Mouse (Mus musculus): ENCODE measurements around the gene Fam160b1. TPM values are rescaled to one million over a fixed set of nuclear protein-coding genes. Genes with fewer than 3 reads are reported as not detected.

Gene Fam160b1
- total RNA-seq, 2 experiments from 2014 or later, result 24.2 to 27.1 TPM

DNA sequence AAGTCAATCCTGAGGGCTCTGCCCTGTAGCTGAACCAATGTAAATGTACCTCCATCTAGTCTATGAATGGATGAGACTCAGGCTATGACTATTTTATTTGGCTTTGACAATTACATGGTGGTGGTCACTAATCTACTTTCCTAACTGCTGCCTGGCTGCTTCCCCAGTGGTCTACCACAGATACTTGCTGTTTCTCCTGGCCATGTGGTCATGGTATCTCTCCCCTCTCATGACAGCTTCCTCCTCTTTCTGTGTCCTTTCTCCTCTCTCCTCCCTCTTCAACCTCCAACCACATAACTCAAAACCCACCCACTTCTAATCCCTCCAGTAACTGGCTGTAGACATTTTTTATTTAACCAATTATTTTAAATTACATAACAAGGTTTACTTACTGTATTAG, 11.4 kb upstream of the Fam160b1 start:
- intact Hi-C loops (cut with DNase I), result no loop called here

DNA sequence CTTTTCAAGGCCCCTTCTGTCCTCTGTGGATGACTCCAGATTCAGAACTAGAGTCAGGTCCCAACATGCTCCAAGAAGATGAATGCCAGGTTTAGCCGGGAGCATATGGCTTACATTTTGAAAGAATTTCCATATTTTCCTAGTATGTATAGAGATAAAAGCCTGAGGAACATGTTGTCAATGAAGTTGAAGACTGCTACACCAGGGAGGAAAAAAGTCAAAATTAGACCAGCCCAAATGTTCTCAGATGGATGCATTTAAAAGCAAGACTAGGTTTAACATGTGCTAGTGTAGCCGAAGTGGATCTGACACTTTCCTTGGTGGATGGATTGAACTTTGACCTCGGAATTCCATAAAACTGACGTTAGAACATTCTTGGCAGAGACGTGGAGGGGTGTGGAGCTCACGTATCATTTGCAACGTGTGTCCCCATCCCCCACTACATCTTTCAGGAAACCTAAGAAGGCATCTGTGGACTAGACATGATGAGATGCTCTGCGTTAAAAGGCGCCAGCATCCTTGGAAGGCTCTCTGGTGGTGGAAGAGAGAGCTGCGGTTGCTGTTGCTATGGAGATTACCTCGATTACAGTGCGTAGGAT, 8.0 kb upstream of the Fam160b1 start:
- intact Hi-C loops (cut with DNase I), result no loop called here
- no peak overlapping the region for H3K4me3 ChIP-seq
- TF ChIP-seq CTCF (IDR thresholded peaks at IDR 0.05), result peak; percentile 36
- no peak for DNase-seq (ENCODE audit: extremely low spot score in 1 of 2, low spot score in 2 of 2)
- peak overlapping the region; percentile 13; the same call in 1 of the 2 replicates for H3K27ac ChIP-seq

More for the DNA sequence above, 11.4 kb upstream of the Fam160b1 start:
- TF ChIP-seq CTCF (IDR thresholded peaks at IDR 0.05), result no peak
- no peak overlapping the region for H3K27ac ChIP-seq
- H3K4me3 ChIP-seq, result no peak overlapping the region
- no peak for DNase-seq (ENCODE audit: extremely low spot score in 1 of 2, low spot score in 2 of 2)

DNA sequence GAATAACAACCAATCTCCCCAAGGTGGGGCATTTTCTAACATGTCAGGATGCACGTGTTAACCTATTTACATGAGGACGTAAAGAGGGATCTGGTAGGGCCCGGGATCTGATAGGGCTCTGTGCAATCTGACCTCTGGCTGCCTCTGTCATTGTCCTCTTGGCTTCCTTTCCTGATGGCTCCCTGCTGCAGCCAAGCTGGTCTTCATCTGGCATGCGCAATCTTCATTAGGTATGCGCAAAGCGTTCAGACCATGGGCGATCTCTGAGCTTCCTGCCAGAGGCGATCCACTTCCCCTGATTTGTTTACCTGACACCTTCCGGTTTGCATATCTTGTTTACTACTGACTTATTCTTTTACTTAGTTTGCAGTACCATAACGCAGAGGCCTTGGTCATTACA, 7.3 kb upstream of the Fam160b1 start:
- H3K27ac ChIP-seq, result peak overlapping the region; percentile 13
- no peak overlapping the region for H3K4me3 ChIP-seq
- intact Hi-C loops (cut with DNase I), result no loop called here
- no peak for TF ChIP-seq CTCF (IDR thresholded peaks at IDR 0.05)
- DNase-seq (ENCODE audit: extremely low spot score in 1 of 2, low spot score in 2 of 2), result no peak

DNA sequence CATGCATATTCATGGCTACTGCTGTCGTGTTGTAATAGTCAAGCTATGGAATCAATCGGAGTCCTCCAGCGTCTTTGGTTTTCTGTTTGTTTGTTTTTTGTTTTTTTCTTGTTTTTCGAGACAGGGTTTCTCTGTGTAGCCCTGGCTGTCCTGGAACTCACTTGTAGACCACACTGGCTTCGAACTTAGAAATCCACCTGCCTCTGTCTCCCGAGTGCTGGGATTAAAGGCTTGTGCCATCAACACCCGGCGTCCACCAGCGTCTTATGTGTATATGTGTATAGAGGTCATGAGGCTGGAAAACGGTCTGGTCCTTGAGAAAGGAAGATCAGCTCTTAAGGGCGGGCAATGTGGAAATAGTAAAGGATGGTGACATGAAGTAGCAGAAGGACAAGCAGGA, 6.4 kb upstream of the Fam160b1 start:
- Histone ChIP-seq H3K27ac (no peak overlapping the region), H3K4me3 (no peak overlapping the region)
- no peak for TF ChIP-seq CTCF (IDR thresholded peaks at IDR 0.05)
- intact Hi-C loops (cut with DNase I), result no loop called here
- no peak for DNase-seq (ENCODE audit: extremely low spot score in 1 of 2, low spot score in 2 of 2)

DNA sequence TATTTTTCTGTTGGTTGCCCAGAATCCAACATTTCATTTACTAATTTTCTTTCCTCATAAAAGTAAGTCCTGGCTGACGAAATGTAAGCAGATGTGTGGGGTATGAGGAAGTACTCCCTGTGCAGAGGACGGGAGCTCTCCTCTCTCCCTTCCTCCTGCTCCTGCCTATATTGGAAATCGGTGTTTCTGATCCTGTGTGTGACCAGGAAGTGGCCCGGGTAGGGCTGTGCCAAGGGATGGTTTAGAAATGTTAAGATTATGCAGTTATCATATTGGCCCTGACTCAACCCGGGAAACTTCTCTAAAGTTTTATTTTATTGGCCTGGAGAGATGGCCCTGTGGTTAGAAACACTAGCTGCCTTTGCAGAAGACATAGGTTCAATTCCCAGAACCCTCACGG, 5.8 kb upstream of the Fam160b1 start:
- TF ChIP-seq CTCF (IDR thresholded peaks at IDR 0.05), result no peak
- intact Hi-C loops (cut with DNase I), result no loop called here
- Histone ChIP-seq H3K4me3 (no peak overlapping the region), H3K27ac (no peak overlapping the region)
- no peak for DNase-seq (ENCODE audit: extremely low spot score in 1 of 2, low spot score in 2 of 2)

DNA sequence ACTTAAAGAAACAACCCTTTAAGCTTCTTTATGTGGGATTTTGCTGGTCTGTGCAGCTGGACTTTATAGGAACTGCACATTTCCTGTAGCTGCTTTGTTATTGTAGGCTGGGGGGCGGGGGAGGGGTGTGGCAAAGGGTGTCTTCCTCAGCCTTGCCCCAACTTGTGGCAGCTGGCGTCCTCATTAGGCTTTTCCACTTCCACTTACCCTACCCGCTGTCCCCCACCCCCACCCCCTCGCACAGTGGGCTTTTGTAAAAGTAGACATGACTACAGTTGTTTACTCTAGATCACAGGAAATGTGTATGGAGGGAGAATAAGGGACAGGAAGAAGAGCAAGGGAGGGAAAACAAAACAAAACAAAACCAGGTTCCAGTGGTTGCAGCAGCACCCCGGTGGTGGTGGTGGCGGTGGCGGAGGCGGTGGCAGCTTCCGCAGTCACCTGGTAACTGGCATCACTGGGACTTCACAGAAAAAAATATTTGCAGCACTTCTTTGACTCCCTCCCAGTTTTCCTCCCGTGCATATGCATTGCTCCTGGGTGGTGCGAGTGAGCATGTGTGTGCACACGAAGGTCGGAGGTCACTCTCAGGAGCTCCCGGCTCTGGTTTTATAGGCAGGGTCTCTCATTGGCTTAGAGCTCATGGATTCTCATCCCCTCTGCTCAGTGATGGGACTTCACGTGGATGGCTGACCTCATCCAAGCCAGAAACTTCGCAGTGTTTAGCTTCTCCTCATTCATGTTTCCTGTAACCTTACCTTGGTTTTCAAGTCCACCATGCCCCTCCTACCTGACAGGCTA, 4.8 kb upstream of the Fam160b1 start:
- no peak for TF ChIP-seq CTCF (IDR thresholded peaks at IDR 0.05)
- H3K27ac ChIP-seq, result no peak overlapping the region; the same call in 1 of the 2 replicates
- intact Hi-C loops (cut with DNase I), result no loop called here
- DNase-seq (ENCODE audit: extremely low spot score in 1 of 2, low spot score in 2 of 2), result no peak
- H3K4me3 ChIP-seq, result no peak overlapping the region

DNA sequence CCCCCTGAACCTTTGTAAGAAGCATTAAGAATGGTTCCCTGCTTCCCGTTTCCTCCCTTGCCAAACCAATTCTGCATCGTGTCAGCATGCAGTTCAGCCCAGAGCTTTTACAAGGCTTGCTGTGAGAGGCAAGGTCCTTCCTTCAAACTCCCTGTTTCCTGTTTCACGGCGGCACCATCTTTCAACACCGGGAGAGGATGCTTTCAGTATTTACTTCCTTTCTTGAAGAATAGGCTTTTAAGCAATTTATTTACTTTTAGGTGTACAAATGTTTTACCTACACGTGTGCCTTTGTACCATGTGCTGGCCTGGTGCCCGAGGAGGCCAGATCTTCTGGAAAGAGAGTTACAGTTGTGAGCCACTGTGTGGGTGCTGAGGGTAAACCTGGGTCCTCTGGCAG, 4.2 kb upstream of the Fam160b1 start:
- H3K4me3 ChIP-seq, result no peak overlapping the region
- intact Hi-C loops (cut with DNase I), result no loop called here
- H3K27ac ChIP-seq, result no peak overlapping the region; the same call in 1 of the 2 replicates
- DNase-seq (ENCODE audit: extremely low spot score in 1 of 2, low spot score in 2 of 2), result no peak
- no peak for TF ChIP-seq CTCF (IDR thresholded peaks at IDR 0.05)

DNA sequence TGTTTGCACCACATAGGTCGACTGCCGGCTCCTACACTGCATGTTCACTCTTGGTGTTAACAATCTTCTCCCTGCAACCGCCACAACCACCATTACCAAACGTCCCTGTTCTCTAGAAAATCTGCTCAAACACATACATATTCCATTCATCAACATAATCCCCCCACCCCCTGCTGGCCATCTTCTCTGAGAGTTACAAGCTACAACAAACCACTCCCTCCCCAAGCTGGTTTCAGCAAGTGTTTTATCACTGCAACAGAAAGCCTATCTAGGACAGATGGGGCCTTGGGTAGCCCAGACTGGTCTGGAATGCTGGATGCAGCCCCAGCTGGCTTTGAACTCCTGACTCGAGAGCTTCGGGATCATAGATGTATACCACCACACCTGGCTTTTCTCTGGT, 3.2 kb upstream of the Fam160b1 start:
- no peak overlapping the region for H3K4me3 ChIP-seq
- intact Hi-C loops (cut with DNase I), result no loop called here
- DNase-seq (ENCODE audit: extremely low spot score in 1 of 2, low spot score in 2 of 2), result no peak
- no peak overlapping the region for H3K27ac ChIP-seq
- no peak for TF ChIP-seq CTCF (IDR thresholded peaks at IDR 0.05)

DNA sequence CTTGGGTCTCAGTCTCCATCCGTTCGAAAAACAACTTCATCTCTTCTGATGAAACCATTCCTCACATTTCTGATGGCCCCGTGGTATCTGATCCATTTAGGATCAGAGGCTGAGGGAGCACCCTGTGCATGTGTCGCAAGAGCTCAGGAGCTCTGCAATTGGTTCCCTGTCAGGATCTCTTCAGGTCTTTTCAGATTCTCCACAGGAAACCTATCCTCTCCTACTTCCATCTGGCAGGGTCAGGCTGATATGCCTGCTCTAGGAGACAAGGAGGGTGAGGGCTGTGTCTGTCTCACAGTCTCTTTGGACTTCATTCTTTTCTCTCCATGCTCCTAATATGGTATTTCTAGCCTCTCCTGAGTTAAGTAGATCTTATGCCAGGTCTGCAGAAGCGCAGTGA, 2.7 kb upstream of the Fam160b1 start:
- intact Hi-C loops (cut with DNase I), result no loop called here
- DNase-seq (ENCODE audit: extremely low spot score in 1 of 2, low spot score in 2 of 2), result no peak
- TF ChIP-seq CTCF (IDR thresholded peaks at IDR 0.05), result no peak
- Histone ChIP-seq H3K4me3 (peak overlapping the region; percentile 32), H3K27ac (peak overlapping the region; percentile 48; the same call in 1 of the 2 replicates)

DNA sequence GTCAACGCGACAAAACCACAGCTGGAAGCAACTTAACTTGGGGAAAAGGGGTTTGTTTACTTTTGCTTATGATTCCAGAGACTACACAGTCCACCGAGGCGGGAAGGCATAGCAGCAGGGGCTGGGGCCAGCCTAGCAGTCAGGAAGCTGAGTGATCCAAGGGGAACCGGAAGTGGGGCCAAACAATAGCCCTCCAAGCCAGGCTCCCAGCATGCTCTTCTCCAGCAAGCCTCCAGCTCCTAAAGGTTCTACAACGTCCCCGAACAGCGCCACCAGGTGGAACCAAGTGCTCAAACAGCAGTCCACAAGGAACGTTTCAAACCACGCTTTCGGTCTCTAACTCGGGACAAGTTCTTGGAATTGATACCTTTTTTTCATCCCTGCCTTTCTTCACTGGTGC, 2.2 kb upstream of the Fam160b1 start:
- peak overlapping the region; percentile 32 for H3K4me3 ChIP-seq
- intact Hi-C loops (cut with DNase I), result no loop called here
- peak; percentile 65 for TF ChIP-seq CTCF (IDR thresholded peaks at IDR 0.05)
- peak overlapping the region; percentile 48; the same call in 1 of the 2 replicates for H3K27ac ChIP-seq
- peak in 1 of 2 experiments; percentile 35 for DNase-seq (ENCODE audit: extremely low spot score in 1 of 2, low spot score in 2 of 2)

DNA sequence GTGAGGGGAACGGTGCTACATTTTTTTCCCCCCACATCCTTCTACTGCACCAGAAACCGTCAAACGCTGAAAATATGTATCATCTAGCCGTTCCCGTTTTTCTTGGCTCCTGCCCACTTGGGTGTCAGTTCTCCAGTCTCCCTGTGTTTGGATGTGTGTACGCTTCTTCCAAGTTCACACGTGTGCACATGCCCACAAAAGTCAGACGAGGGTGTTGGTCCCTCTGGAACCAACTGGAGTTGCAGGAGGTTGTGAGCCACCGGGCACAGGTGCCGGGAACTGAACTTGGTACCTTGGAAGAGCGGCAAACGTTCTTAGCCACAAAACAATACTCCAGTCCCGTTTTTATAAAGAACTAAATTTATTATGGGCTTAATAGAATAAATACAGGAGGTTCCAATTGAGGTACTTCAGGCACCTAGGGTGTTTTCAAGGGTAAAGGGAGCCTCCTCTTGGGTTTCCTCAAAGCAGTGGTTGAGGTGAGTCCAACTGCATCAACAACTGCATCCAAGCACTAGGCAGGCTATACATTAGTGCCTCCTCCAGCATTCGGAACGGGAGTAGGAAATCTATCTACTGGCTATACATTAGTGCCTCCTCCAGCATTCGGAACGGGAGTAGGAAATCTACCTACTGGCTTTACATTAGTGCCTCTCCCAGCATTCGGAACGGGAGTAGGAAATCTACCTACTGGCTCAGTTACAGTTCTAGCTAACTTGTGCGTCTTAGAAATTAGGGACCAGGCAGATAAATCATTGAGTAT, 1.5 kb upstream of the Fam160b1 start:
- peak overlapping the region; percentile 48; the same call in 1 of the 2 replicates for H3K27ac ChIP-seq
- TF ChIP-seq CTCF (IDR thresholded peaks at IDR 0.05), result no peak
- DNase-seq (ENCODE audit: extremely low spot score in 1 of 2, low spot score in 2 of 2), result no peak
- H3K4me3 ChIP-seq, result peak overlapping the region; percentile 97
- intact Hi-C loops (cut with DNase I), result no loop called here

Measured in left cerebral cortex, adult 2 months (tissue).